Mouse (Mus musculus) ES-E14 (cell line): Measurements from ENCODE around the gene Nebl.

Experiments
- CHD2 ChIP-seq: IDR thresholded peaks from 2 replicates; pipeline ENCODE4 v1.6.1; 2014; ENCODE audit warnings: mild to moderate bottlenecking, low read depth, low read length, inconsistent platforms
- HCFC1 ChIP-seq: IDR thresholded peaks from 2 replicates; pipeline ENCODE4 v1.6.1; 2012; ENCODE audit warnings: low read length, inconsistent platforms, borderline replicate concordance; ENCODE audit not compliant: insufficient read depth
- MAFK ChIP-seq: IDR thresholded peaks from 2 replicates; pipeline ENCODE4 v1.6.1; 2014; ENCODE audit warnings: mild to moderate bottlenecking, low read depth, low read length, inconsistent platforms; ENCODE audit not compliant: insufficient read depth
- ZNF384 ChIP-seq: IDR thresholded peaks from 2 replicates; pipeline ENCODE4 v1.6.1; 2012; ENCODE audit warnings: low read depth, low read length, inconsistent platforms

DNA sequence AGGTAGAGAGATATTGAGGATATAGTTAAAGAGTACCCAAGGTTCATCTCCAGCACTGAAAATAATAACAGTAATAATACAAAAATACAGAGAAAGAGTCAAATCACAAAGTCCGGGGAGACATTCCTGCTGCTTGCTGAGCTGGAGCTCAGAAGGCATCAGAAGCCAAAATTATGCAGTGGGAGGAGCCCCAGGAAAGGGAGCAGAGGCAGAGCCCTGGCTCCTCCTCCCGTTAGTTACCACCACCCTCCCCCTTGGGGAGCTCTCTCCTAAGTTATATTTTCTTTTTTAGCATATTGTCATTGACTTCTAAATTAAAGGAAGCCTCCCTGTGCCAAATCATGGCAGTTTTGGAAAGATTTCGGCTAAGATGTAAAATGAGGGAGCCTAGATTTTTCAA, 25.8 kb downstream of the Nebl start:
- TF ChIP-seq CHD2 (no peak), ZNF384 (no peak), HCFC1 (no peak), MAFK (no peak)
